Mouse (Mus musculus) cortical plate, adult 2 months (tissue): ENCODE results near the gene Apob. TPM values are rescaled to one million over a fixed set of nuclear protein-coding genes. Genes with fewer than 3 reads are reported as not detected.
"Not testable (repeated sequence)": the region's sequence is repeated elsewhere in the genome, so short reads cannot be mapped to it uniquely, and the experiment has no call there.

Experiments used
- H3K27ac ChIP-seq: fragments of 200-500 bp; 2 replicates; pipeline ENCODE4 v1.5.1; 2012; ENCODE audit warnings: low read length, control low read depth, inconsistent platforms; ENCODE audit not compliant: insufficient read depth
- H3K4me1 ChIP-seq: fragments of 200-500 bp; 2 replicates; pipeline ENCODE4 v1.6.1; 2011; ENCODE audit warnings: low read length; ENCODE audit not compliant: control insufficient read depth, insufficient read depth
- H3K4me3 ChIP-seq: fragments of 200-500 bp; 2 replicates; pipeline ENCODE4 v1.5.1; 2011; ENCODE audit warnings: mild to moderate bottlenecking, low read length, control low read depth; ENCODE audit not compliant: insufficient read depth
- CTCF ChIP-seq: fragments of 200-500 bp; IDR thresholded peaks from 2 replicates; pipeline ENCODE4 v1.5.1; 2011; ENCODE audit warnings: mild to moderate bottlenecking, control low read depth, low read length; ENCODE audit not compliant: insufficient read depth; ENCODE audit errors: extremely low read depth
- POLR2A ChIP-seq: fragments of 200-500 bp; IDR thresholded peaks from 2 replicates; pipeline ENCODE4 v1.6.1; 2011; ENCODE audit warnings: mild to moderate bottlenecking, low read length, control low read depth; ENCODE audit not compliant: insufficient read depth; ENCODE audit errors: extremely low read depth
- polyA plus RNA-seq: library from polyadenylated mRNA; depleted of rRNA; stranded (reverse); fragments of >200 nt; gene quantifications from 2 replicates; pipeline ENCODE4 v1.2.3, GENCODE M21; 2012

Gene Apob
- polyA plus RNA-seq, 1 experiment, result under 0.01 TPM

GRCm38 (mm10) chr12:7971736-7972135, 5.7 kb upstream of the Apob start:
- no peak overlapping the region for H3K4me3 ChIP-seq
- H3K4me1 ChIP-seq, result no peaks in the 10 kb centered on the region
- no peak overlapping the region for H3K27ac ChIP-seq
- TF ChIP-seq CTCF (no peak), POLR2A (no peak)

GRCm38 (mm10) chr12:7973773-7974322, 3.6 kb upstream of the Apob start:
- no peak overlapping the region for H3K4me3 ChIP-seq
- TF ChIP-seq POLR2A, result no peak
- no peak for TF ChIP-seq CTCF
- no peak overlapping the region for H3K27ac ChIP-seq
- H3K4me1 ChIP-seq, result no peaks in the 10 kb centered on the region

GRCm38 (mm10) chr12:7978190-7978884, 889 bp downstream of the Apob start:
- TF ChIP-seq POLR2A (no peak), CTCF (peak; percentile 89)
- Histone ChIP-seq H3K4me3 (no peak overlapping the region), H3K4me1 (no peaks in the 10 kb centered on the region), H3K27ac (no peak overlapping the region)

GRCm38 (mm10) chr12:7984411-7984810, 7.0 kb downstream of the Apob start:
- Histone ChIP-seq H3K4me1 (no peaks in the 10 kb centered on the region), H3K27ac (no peak overlapping the region), H3K4me3 (no peak overlapping the region)
- no peak for TF ChIP-seq CTCF
- no peak for TF ChIP-seq POLR2A

GRCm38 (mm10) chr12:7990804-7991203, 13.4 kb downstream of the Apob start:
- H3K27ac ChIP-seq, result no peak overlapping the region
- no peak for TF ChIP-seq POLR2A
- peak; percentile 58 for TF ChIP-seq CTCF
- no peak overlapping the region for H3K4me3 ChIP-seq
- H3K4me1 ChIP-seq, result no peaks in the 10 kb centered on the region

- Histone ChIP-seq H3K4me1 (no peaks in the 10 kb centered on the region), H3K4me3 (no peak overlapping the region), H3K27ac (no peak overlapping the region)
- TF ChIP-seq POLR2A (no peak), CTCF (no peak)
Observed at GRCm38 (mm10) chr12:7991570-7991969, 14.1 kb downstream of the Apob start.

GRCm38 (mm10) chr12:8020931-8021330, 43.5 kb downstream of the Apob start:
- TF ChIP-seq CTCF (no peak), POLR2A (no peak)
- no peak overlapping the region for H3K4me3 ChIP-seq
- no peak overlapping the region for H3K27ac ChIP-seq
- no peaks in the 10 kb centered on the region for H3K4me1 ChIP-seq

GRCm38 (mm10) chr12:8029520-8029919, 52.1 kb downstream of the Apob start:
- no peak overlapping the region for H3K4me3 ChIP-seq
- no peak overlapping the region for H3K27ac ChIP-seq
- TF ChIP-seq CTCF (no peak), POLR2A (no peak)
- no peaks in the 10 kb centered on the region for H3K4me1 ChIP-seq

- Histone ChIP-seq H3K4me1 (no peaks in the 10 kb centered on the region), H3K27ac (no peak overlapping the region), H3K4me3 (no peak overlapping the region)
- TF ChIP-seq CTCF (no peak), POLR2A (no peak)
Observed at GRCm38 (mm10) chr12:8030057-8030456, 52.6 kb downstream of the Apob start.

- H3K4me3 ChIP-seq, H3K27ac ChIP-seq: not testable (repeated sequence)
Observed at GRCm38 (mm10) chr12:8031169-8031568, 53.7 kb downstream of the Apob start.

More at GRCm38 (mm10) chr12:8031169-8031568, 53.7 kb downstream of the Apob start:
- H3K4me1 ChIP-seq, result not testable (repeated sequence)
